Mouse (Mus musculus): ENCODE results near the gene Rps28.

Rps28 gene

DNA sequence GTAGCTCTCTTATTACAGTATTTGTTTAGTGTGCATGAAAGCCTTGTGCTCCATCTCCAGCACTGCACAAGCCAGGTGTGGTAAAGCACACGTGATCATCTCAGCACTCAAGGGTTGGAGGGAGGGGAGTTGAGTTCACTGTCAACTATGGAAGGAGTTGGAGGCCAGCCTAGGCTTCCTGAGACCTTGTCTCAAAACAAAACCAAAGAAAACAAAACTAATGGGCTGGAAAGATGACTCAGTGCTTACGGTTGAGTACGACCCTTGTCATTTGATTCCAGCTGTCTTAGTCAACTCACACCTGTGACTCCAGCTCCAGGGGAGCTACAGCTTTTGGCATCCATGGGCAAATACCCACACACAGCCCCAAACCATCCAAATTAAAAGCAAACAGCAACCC lies 11.9 kb downstream of the Rps28 start:
- no peak for DNase-seq (ENCODE audit: low read depth, low spot score)

DNA sequence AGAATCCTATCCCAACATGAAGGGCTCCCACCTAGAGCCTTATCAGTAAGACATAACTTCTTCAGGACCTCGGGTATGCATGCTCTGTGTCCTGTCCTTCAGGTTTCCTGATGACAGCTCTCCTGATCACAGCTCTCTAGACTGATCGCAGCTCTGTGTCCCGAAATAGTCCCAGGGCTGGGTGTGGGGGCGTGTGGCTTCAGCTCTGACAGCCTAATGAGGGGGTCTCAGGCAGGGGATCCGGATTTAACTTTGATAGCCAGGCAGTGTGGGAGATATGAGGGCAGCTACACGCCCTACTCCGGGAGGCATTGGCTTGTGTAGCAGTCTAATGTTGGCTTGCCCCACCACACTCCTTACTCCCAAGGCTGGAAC lies 13.2 kb downstream of the Rps28 start:
- DNase-seq (ENCODE audit: low read depth, low spot score) = peak; percentile 76

DNA sequence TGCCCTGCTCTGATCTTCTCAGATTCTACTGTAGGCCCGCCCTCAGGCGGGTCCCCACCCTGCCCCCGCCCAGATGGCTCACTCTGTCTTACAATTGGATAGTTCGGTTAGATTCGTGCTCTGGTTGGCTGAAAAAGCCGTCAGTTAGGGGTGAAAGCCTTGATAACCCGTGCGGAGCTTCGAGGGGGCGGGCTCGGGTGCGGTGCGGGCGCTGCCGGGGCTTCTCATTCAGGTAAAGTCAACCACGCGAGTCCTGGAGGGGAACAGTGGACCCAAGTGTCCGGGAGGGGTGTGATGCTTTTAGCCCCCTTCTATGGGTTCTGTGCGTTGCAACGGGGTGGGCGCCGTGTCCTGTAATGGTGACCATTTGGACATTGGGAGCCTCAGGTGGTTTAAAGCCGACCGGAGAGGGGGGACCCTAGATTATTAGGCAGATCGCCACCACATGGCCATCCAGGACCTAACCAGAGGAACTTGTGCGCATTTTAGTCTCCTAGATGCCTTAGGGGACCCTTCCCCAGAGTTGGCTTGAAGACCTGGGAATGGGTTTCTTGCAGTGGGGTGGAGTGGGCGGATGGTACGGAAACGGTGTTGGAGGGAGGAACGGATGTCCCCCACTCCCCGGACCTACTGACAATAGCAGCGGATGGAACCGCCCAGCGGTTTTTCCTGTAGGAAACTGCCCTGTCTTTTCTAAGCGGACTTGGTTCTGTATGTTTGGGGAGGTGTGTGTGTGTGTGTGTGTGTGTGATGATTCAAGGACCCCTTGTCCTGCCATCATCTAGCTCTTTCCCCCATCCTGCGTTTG lies 13.8 kb downstream of the Rps28 start, which contains the start of gene Kank3:
Kank3 (plus strand) TSS at position 186 of the 808 bp plus-strand sequence.
- peak; percentile 97 for DNase-seq (ENCODE audit: low read depth, low spot score)

DNA sequence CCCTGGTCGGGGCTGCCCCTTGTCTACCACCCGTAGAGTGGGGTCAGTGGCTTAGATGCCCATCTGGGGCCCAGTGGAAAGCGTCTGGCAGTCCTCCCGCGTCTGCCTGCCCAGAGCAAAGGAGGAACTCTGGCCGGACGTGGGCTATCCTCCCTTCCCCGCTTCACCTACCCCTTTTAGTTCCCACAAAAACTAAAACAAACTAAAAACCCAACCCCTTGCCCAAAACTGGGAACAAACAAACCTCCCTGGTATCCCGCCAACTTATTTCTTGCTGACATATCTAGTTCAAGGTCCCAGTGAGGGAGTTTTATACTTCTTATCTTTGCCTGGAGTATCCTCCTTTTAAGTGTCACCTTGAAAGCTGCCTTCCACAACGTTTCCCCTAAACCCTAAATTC lies 16.2 kb downstream of the Rps28 start:
- DNase-seq (ENCODE audit: low read depth, low spot score) = no peak

DNA sequence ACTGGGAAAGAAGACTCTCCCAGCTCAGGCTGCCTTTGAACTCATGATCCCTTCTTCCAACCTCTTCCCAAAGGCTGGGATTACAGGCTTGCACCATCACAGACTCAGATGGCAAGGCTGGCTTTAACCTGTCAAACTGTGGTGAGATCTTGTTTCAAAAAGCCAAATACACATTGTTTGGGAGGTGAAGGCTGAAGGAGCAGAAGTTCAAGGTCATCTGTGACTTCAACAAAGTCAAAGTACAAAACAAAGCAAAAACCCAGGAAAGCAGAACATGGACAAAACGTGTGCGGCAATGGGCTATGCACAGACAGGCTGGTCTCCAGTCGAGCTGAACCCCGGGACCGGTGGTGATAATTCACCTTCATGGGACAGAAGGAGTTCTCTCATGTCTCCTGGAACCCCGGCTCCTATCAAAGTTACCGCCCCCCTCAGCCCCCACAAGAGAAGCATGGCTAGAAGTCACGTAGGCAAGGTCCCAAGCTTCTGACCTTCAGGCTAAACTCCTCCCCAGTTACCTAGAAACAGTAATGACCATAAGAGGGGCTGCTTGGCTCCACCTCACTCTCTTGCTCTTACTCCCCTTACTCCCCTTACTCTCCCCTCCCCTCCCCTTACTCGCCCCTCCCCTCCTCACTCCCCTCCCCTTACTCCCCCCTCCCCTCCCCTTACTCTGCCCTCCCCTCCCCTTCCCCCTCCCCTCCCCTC lies 17.0 kb downstream of the Rps28 start:
- no peak for DNase-seq (ENCODE audit: low read depth, low spot score)

DNA sequence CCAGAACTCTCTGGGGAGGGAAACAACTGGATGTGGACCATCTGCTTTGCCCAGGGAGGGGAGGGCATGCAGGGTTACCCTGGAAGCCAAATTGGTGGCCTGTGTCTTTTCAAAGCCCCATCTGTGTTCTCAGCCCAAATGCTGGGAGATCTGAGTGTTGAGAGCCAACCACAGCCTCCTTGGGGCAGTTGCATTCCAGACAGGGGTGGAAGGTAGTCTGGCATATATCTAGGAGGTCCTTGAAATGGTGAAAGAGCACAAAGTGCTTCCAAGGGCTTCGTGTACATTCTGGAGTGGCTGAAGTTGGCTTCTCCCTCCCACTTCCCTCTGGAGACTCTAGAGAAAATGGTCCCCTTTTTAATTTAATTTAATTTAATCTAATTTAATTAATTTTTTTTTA lies 19.6 kb downstream of the Rps28 start:
- no peak for DNase-seq (ENCODE audit: low read depth, low spot score)

DNA sequence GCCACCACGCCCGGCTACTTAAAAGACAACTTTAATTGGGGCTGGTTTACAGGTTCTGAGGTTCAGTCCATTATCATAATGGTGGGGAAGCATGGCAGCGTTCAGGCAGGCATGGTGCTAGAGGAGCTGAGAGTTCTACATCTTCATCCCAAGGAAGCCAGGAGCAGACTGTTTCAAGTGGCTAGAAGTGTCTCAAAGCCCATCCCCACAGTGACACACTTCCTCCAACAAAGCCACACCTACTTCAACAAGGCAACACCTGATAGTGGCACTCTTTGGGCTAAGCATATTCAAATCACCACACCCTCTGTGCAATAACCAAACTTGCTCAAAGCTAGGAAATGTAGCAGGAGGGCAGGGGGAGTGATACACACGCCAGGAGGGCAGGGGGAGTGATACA lies 20.2 kb downstream of the Rps28 start:
- no peak for DNase-seq (ENCODE audit: low read depth, low spot score)

DNA sequence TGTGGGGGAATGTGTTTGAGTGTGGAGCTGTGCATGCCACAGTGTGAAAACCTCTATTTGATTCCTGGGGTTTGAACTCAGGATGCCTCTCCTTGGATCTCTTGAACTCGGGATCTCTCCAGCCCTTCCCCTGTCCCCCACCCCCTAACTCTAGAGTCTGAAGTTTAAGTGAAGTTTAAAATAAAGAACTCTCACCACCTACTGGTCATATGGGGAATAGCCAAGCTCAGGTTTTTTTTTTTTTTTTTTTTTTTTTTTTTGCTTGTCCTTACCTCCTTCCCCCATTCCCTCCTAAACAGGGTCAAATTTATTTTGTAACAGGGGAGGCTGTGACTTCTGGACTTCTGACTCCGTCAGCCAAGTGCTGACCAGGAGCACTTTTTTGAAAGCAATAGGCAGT lies 22.1 kb downstream of the Rps28 start:
- no peak for DNase-seq (ENCODE audit: low read depth, low spot score)

DNA sequence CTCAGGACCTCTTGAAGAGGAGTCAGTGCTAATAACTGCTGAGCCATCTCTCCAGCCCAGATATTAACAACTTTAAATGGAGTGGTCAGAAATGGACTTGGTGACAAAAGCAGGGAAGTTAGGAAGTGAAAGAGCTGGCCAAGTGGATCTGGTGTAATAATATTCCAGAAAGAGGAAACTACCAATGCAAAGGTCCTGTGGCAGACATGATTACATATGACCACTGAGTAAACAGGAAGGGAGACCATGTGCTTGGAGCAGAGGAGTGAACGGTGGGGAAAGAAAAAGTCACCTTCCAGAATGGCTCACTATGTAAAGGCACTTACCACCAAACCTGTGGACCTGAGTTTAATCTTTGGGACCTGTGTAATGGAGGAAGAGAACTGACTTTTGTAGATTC lies 25.1 kb downstream of the Rps28 start:
- no peak for DNase-seq (ENCODE audit: low read depth, low spot score)

DNA sequence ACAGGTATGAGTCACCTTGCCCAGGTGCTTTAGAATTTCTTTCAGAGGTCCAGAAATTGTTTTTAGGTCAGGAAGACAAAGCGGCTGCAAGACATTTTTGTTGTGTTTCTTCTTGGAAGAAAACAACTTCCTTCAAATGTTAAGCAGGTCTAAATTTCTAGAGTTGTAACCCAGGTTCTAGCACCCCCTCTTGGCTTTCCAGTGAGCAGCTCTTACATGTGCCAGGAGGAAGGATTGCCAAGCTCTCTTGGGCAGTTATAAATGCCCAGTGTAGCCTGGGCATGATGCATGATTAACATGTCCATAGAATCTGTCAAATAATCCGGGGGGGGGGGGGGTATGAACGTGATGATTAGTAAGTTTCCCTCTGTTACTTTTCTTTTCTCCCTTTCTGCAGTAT lies 26.1 kb downstream of the Rps28 start:
- peak; percentile 52 for DNase-seq (ENCODE audit: low read depth, low spot score)

DNA sequence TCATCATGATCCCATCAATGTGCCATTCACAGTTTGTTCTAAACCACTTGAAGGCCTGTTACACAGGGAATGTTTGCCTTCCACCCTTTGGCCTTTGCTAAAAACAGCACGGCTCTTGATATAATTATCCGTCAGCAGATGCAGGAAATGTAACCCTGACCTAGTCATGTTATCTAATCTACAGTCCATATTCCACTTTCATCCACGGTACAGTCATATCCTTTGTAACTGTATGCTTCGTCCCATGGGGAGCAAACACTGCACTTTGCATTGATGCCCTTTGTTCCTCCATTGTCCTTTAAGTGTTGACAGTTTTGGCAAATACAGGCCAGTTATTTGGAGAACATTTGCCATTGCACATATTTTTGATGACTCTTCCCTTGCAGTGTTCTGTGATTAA lies 35.6 kb downstream of the Rps28 start:
- DNase-seq (ENCODE audit: low read depth, low spot score) = no peak

DNA sequence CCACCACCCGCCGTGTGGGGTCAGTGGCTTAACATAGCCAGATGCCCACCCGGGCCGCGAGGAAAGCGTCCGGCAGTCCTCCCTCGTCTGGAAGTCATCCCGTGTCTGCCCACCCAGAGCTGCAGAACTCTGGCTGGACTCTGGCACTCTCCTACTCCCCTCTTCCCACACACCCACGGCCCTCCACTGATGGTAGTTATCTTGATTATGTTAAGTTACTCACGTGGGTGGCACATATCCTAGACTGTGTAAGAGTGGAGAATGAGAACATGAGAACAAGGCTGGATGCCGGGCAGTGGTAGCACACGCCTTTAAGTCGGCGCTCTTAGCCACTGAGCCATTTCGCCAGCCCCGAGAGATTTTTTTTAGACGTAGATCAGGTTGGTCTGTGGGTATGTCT lies 38.0 kb downstream of the Rps28 start:
- DNase-seq (ENCODE audit: low read depth, low spot score) = peak; percentile 62

DNA sequence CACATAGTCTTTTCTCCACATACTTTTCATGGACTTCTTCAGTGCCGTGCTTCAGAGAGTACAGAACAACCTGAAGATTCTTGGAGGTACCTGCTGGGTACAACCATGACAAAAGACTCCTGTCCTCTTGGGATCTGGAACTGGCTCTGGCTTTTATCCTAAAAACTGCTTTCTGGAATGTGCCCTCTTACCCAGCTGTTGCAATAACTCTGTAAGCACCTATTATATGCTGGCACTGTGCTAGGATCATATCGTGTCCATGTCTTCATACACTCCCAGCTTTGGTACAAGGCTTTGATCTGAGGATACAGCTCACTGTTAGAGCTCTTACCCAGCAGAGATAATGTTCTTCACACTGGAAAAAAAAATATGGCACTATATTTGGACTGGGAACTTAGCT lies 39.4 kb downstream of the Rps28 start:
- DNase-seq (ENCODE audit: low read depth, low spot score) = no peak

DNA sequence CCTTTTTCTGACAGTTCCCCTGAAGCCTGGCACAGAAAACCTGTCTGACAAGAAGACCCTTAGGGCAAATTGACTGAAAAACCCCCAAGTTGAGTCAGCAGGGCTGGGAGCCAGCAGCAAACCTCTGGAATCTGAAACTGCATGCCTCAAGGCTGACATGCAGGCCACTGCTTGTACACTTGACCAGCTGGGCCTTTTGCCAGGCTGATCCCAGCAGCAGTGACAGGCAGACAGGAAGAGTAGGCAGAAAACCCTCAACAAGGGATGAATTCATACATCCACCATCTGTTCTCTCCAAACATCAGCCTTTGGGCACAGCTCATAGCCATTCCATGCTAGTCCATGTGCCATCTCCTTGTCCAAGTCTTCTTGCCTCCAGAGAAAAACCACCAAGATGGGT lies 41.0 kb downstream of the Rps28 start:
- DNase-seq (ENCODE audit: low read depth, low spot score) = peak; percentile 77

DNA sequence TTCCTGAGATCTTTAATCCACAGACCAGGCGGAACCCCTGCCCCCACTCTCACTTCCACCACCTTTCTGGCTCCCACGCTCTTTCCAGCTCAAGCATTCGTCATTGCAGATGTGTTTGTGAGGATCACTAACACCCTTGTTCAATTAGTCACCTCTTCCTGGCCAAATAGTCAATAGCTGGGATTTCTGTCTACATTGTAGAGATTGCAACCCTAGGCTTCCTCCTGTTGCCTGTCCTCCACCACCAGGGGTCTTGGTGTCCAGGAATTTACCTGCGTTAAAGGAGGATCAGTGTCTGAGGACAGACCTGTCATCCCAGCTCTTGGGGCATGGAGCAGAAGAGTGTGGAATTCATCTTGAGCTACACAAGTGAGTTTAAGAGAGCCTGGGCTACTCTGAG lies 42.3 kb downstream of the Rps28 start:
- no peak for DNase-seq (ENCODE audit: low read depth, low spot score)

DNA sequence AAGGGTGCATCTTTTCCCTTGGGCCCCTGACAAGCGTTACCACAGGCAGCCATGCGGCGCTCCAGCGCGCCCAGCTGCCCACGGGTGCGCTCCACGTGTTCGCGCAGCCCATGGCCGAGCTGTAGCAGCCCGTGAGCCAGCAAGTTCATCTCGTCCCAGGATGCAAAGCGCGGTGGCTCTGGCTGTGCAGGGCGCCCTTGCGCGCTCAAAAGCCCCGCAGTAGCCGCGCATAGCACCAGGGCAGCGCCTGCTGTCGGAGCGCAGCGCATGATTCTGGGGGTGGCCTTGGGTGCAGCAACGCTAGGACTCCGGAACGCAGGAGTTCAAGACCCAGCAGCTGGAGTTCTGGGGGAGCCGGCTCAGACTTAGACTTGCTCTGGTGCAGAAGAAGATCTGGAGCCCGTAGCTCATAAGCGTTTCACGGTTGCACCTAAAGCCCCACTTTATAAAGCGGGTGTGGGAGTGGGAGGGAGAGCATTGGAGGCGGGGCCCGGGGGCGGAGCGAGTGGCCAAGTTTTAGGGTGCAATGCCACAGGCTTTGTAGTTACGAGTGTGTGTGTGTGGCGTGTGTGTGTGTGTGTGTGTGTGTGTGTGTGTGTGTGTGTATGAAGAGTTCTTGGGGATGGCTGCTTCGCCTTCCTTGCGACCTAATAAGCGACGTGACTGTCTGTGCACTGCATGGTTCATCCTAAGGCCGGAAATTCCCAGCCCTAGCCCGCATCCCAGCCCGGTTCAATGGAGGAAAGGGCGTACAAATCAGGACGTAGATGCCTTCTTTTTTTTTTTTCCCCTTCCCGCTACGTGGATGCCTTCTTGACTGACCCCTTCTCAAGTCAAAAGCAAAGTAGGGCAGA lies 43.0 kb downstream of the Rps28 start, which contains the start of gene Angptl4:
Angptl4 (minus strand) TSS at position 707 of the 854 bp plus-strand sequence.
- DNase-seq (ENCODE audit: low read depth, low spot score) = peak; percentile 75

DNA sequence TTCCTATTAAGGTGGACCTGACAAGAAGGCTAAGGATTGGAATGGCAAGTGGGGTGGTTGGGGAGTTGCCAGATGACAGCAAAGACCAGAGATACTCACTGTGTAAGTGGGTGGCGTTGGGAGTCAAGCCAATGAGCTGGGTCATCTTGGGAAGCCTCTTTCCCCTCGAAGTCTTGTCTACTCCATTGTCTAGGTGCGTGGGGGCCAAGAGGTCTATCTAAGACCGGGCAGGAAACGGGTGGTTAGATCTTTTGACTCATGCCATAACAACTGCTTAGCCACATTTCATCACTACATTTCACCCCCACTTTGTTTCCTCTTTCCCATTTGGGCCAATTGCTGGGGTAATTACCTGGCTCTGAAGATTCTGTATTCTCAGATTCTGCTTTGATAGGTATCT lies 43.9 kb downstream of the Rps28 start:
- no peak for DNase-seq (ENCODE audit: low read depth, low spot score)

DNA sequence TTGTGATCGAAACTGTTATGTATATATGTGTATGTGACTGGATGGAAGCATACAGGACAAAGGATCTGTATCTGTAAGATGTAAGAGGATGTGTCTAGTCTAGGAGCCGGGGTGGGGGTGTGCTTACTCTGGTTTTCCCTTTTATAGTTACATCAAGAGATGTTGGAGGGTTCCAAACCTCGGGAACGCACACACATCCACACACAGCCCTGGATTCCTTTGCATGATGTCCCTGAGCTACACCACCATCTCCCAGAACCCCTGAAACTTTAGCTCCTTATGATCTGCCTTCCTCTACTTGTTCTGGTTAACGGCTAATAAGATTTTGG lies 44.4 kb downstream of the Rps28 start:
- DNase-seq (ENCODE audit: low read depth, low spot score) = no peak

DNA sequence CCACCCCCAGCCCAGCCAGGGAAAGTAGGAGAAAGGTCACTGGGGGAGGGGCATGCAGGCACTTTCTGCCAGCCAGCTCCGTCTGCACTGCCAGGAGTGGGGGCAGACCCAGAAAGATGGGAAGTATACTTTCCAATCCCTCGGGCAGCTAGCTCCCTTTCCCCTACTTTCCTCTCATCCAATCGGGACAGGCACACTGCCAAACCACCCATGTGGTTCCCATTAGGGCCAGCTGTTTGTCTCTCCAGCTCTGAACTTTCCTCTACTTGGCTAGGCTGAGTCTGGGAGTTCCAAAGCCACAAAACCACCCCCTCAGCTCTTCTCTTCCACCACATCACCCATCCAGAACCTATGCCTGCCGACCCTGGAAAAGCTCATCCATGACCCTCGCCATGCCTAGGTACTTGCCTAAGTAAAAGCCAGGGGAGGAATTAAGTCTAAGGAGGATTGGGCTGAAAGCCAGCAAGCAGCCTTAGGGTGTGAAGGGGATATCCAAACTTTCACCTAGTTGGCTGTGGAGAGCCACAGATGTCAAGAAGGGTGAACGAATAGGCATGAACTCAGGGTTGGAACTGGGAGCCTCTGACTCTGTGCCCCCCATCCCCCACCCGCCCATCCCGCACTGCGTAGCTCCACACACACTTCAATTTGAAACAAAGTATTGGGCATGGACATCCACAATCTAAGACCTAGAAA lies 44.9 kb downstream of the Rps28 start:
- DNase-seq (ENCODE audit: low read depth, low spot score) = peak; percentile 82

DNA sequence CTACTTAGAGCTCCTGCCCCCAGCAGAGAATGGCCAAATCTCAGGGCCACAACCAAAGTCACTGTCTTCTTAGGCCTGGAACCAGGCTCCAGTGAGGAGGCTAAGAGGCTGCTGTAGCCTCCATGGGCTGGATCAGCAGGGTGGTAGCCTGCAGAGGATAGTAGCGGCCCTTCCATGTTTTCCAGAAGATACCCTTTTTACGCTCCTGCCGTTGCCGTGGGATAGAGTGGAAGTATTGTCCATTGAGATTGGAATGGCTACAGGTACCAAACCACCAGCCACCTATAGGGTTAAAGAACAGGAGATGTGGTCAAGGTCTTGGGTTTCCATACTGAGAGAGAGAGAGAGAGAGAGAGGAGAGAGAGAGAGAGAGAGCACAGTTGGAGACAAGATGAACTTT lies 49.1 kb downstream of the Rps28 start:
- no peak for DNase-seq (ENCODE audit: low read depth, low spot score)

DNA sequence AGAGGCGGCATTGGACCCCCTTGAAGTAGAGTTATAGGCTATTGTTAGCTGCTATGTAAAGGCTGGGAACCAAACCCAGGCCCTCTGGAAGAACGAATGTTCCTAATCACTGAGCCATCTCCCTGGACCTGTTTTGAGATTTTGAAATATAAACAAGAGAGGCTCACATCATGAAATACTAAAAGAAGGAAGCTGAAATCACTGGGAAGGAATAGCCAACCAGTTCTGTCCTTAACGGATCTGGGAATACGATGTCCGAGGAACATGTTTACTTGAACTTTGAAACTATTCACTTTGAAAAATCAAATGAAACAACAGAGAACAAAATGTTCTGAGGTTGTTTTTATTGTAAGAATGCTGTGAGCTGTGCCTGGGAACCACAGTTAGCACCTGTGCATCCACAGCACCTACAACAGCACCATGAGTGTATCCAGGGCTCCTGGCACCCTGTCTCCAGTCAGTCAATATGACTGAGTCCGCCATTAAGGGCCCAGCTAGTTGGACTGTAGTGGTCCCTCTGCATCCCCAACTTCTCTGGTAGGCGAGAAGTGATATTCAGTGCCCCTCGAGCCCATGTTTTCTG lies 49.7 kb downstream of the Rps28 start:
- no peak for DNase-seq (ENCODE audit: low read depth, low spot score)

Measured in brain, adult 2 months (tissue).